Mouse (Mus musculus) cerebellum, adult (tissue): ENCODE results near the gene Prex1.

Source experiments
- ATAC-seq: cut with Nextera tagmentation; 2 replicates; pipeline ENCODE4 v1.9.2; 2017; ENCODE audit warnings: mild to moderate bottlenecking, moderate library complexity, mixed read lengths; ENCODE audit not compliant: insufficient number of reproducible peaks, low FRiP score, low TSS enrichment

Gene Prex1

GRCm38 (mm10) chr2:166665244-166665922, 48.2 kb downstream of the Prex1 start:
- no peak for ATAC-seq

GRCm38 (mm10) chr2:166664506-166664905, 49.1 kb downstream of the Prex1 start:
- ATAC-seq, result no peak

GRCm38 (mm10) chr2:166663250-166663961, 50.2 kb downstream of the Prex1 start:
- no peak for ATAC-seq

GRCm38 (mm10) chr2:166662595-166663160, 51.0 kb downstream of the Prex1 start:
- no peak for ATAC-seq

- no peak for ATAC-seq
Measured at GRCm38 (mm10) chr2:166661971-166662370, 51.7 kb downstream of the Prex1 start.

- ATAC-seq, result no peak
Measured at GRCm38 (mm10) chr2:166661498-166661897, 52.1 kb downstream of the Prex1 start.

GRCm38 (mm10) chr2:166658380-166658779, 55.3 kb downstream of the Prex1 start:
- no peak for ATAC-seq

- no peak for ATAC-seq
Measured at GRCm38 (mm10) chr2:166657451-166658011, 56.1 kb downstream of the Prex1 start.

- no peak for ATAC-seq
Measured at GRCm38 (mm10) chr2:166656630-166657029, 57.0 kb downstream of the Prex1 start.

- no peak for ATAC-seq
Measured at GRCm38 (mm10) chr2:166655727-166656520, 57.7 kb downstream of the Prex1 start.

- ATAC-seq, result no peak
Measured at GRCm38 (mm10) chr2:166655308-166655707, 58.3 kb downstream of the Prex1 start.

- ATAC-seq, result no peak
Measured at GRCm38 (mm10) chr2:166654875-166655274, 58.8 kb downstream of the Prex1 start.

GRCm38 (mm10) chr2:166653564-166653963, 60.1 kb downstream of the Prex1 start:
- ATAC-seq, result no peak

GRCm38 (mm10) chr2:166652672-166653071, 61.0 kb downstream of the Prex1 start:
- no peak for ATAC-seq

GRCm38 (mm10) chr2:166651317-166652030, 62.2 kb downstream of the Prex1 start:
- ATAC-seq, result no peak

- ATAC-seq, result no peak
Measured at GRCm38 (mm10) chr2:166650414-166650813, 63.2 kb downstream of the Prex1 start.

- no peak for ATAC-seq
Measured at GRCm38 (mm10) chr2:166647242-166647641, 66.4 kb downstream of the Prex1 start.

GRCm38 (mm10) chr2:166646434-166647088, 67.1 kb downstream of the Prex1 start:
- ATAC-seq, result no peak

GRCm38 (mm10) chr2:166644816-166645215, 68.8 kb downstream of the Prex1 start:
- ATAC-seq, result no peak
